Mouse (Mus musculus) neutrophil, adult 5-6 weeks (primary cell): Measurements from ENCODE around the gene Slc38a10. TPM values are rescaled to one million over a fixed set of nuclear protein-coding genes. Genes with fewer than 3 reads are reported as not detected.

Experiments used
- ATAC-seq: fragments of 151-379, 151-347 bp; 2 replicates; pipeline ENCODE4 v1.8.0; 2017; ENCODE audit warnings: mild to moderate bottlenecking, moderate TSS enrichment; ENCODE audit not compliant: insufficient number of reproducible peaks, poor library complexity, low FRiP score, severe bottlenecking; ENCODE audit errors: extremely low read depth
- total RNA-seq: library from RNA; stranded (forward); fragments of 200-1000 nt; gene quantifications from 2 replicates; pipeline ENCODE4 v1.2.3, GENCODE M21; 2017

Slc38a10 gene
- total RNA-seq, 1 experiment from 2014 or later: 49.0 TPM

DNA sequence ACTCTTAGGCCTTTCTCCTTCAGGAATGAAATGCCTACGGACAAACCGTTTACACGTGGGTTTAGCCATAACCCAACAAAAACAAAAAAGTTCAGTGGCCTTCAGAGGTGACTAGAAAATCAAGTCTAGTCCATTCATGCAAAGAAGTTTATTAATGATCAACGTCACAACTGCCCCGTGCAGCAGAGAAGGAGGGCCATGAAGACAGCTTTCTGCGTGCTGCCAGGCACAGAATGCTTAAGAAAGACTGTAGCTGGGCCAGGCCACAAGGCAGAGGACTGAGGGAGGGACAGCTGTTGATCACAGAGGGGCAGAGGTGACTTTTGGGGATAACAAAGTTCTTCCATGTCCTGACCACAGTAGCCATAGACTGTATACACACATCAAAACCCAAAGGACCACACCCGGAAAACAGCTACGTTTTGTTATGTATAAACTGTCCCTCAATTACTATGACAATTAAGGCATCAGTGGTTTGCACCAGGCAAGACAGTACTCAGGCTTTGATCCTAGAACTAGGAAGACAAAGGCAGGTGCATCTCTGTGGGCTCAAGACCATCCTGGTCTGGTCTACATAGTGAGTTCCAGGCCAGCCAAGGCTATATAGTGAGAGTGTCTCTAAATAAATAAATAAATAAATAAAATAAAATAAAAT, 2.8 kb downstream of the Slc38a10 start:
- ATAC-seq: no peak

DNA sequence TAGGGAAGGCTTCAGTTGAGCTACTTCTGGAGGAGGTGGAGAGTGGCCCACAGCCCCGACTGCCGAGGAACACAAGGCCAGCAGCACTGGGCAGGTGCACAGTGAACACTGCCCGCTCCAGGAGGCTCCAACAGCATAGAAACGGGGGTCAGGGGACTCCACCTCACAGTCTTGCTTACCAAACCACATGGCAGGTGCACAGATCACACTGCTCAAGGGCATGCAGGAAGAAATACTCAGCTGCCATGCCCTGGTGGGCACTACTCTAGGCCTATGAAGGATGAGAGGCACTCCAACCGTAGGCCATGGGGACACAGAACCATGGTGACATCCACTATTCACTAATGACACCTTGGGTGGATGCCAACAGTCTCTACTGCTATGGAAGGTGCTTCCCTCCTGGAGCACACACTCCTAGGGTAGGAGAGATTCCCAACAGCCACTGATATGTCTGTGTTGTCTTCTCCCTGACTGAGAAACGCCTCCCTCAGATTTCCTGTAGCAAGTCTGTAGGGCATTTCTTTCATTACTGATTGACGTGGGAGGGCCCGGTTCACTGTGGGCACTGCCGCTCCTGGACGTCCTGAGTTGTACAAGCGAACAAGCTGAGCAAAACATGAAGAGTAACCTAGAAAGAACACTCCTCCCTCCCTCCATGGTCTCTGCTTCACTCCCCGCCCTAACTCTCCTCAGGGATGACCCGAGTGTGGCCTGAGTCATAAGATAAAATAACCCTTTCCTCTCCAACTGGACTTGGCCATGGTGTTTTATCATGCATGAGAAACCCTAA, 7.2 kb downstream of the Slc38a10 start:
- no peak for ATAC-seq

DNA sequence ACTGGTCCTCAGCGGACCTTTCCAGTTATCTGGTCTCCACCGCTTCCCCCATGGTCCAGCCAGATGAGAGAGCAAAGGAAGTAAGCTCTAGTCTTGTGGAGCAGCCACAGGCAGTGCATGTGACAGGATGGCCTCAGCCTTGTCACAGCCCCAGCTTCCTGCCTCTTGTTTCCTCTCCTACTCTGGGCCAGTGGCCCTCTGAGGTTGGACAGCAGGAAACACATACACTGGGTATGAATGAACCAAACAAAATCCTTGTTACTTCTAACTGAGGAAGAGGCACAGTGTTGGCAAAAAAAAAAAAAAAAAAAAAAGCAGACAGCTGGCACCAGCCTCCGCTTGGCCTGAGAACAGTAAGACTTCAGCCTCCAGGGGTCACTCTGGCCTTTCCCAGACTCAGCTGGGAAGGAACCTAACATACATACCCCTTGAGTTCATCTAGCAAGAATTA, 8.5 kb downstream of the Slc38a10 start:
- no peak for ATAC-seq

DNA sequence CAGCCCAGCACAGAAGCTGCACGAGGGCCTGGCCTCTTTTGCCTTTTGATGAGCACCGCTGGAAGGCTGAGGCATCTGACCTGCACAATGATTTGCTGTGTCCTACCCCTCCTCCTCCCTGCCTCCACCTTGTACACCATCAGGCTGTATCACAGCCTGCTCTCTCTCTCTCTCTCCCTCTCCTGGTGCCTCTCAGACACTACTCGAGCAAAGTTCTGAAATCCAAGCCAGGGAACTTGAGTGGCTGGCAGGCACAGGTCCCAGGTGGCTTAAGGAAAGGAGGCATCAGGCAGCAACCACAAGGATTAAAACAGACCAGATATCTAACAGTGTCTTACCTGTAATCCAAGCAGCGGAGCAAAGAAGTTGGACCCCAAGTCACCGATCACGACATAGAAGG, 10.9 kb downstream of the Slc38a10 start:
- no peak for ATAC-seq

DNA sequence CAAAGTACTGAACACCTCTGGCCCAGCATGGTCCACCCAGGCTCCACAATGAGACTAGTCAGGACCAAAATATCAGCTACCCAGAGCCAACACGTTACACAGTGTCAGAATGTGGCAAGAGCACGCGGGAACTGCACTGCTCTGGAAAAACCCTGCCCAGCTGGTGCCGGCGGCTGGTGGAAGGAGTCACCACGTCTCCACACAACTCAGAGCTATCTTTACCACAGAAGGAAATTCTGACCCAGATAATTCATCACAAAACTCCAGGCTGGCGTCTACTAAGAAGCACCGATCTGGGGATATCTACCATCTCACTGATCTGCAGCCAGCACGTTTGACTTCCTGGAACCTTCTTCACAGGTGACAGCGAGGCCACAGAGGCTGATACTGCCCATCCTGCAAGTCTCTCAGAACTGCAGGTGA, 11.8 kb downstream of the Slc38a10 start:
- no peak for ATAC-seq

DNA sequence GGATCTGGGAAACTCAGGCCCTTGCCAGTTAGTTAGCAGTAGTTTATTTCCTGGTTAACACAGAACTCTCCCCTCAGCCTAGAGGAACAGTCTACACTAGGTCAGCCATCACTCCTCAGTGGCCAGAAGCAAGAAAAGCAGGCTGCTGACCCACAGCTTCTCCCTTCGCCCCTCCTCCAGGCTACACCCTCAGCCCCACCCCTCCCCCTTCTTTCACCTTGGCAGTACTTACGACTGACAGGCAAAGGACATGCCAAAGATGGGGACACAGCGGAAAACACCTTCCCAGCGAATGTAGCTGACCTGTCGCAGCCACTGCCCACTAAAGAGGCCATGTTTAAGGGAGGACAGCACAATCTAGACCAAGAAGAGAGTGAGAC, 13.5 kb downstream of the Slc38a10 start:
- ATAC-seq: no peak

DNA sequence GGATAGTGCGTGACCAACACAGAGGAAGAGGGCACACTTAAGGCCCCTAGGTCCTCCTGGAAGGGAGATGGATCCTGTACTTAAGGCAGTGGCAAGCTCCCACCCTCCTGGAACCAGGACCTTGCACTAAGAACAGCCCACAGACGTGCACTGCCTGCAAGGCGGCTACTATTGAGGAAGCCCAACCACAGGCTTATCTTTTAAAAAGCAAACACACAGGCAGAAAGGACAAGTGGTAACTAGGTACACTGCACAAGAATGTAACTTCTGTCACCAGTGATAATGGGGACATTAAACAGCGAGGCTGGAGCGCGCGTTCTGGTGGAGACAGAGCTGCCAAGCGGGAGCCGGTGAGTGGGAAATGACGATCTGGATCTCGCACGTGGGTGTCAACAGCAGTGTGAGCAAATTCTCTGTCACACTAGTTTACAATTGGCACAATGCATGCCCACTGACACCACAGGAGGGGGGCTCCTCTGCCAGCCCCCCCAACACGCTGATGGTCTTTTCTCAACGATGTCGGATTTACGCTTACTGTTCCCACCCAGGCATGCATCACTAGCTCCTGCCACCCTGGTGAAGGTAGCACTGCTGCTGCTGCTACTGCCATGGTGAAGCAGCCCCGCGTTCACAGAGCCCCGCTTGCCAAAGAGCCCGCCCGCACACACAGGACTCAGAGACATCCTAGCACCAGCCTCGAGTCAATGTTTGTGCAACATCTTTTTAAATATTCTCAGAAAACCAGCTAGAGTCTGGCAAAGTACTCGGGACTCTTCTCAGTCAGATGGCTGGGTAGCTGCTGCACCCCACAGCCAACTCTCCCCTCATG, 14.1 kb downstream of the Slc38a10 start:
- no peak for ATAC-seq

DNA sequence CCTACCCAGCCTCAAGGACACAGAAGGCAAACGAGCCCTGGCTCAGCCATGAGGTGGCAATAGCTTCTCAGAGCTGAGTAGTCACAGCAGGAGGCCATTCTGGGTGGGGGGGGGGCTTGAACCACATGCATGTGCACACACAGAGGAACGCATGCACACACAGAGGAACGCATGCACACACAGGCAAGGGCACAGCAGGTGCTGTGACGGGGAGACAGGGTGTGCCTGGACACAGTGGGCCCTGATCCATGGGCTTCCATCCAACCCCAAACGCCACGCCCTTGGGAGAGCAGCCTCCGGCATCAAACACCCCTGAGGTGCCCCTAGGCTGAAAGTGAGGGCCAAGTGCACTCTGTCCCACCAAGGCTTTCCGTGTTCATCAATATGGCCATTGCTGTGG, 15.0 kb downstream of the Slc38a10 start:
- no peak for ATAC-seq

DNA sequence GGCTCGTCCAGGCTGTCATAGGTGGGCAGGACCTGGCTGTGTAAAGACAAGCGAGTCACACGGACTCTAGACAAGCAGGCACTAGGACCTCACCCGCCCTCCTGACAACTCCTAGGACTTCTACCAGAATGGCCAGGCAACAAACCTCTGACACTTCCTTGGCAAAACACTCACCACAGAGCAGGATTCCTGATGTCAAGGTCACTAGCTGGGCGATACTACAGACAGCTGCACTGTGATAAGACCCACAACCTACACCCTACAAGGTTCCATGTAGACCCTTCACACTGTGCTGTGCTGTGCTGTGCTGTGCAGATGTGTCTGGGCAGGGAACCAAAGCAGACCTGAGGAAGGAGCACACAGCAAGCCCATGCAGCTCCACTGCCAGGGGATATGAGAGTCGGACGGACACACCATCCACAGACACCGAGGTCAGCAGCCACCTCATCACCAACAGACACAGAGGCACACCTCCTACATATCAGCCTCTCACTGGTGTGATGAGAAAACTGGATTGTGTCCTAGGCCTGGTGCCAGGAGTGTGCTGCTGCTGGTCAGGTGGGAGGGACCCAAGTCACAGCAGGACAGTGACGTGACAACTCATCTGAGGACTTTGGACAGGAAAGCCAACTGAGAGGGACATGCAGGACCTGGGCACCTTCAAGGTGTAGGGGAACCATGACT, 16.2 kb downstream of the Slc38a10 start:
- ATAC-seq: no peak

DNA sequence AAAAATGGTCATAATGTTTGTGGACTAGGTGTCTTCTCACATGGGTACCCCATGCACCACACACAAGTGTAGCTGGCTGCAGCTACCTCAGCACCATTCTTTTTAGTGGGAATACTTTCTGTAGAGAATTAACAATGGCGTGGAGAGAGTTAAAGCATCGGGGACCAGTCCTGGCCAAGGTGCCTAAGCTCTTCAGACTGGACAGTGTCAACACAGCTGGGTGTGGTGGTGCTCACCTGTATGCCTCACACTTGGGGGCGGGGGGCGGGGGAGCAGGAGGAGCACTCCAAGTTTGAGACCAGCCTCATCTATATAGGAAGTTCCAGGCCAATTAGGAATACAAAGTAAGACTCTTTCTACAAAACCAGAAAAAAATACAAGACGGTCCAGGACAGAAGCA, 17.0 kb downstream of the Slc38a10 start:
- ATAC-seq: no peak

DNA sequence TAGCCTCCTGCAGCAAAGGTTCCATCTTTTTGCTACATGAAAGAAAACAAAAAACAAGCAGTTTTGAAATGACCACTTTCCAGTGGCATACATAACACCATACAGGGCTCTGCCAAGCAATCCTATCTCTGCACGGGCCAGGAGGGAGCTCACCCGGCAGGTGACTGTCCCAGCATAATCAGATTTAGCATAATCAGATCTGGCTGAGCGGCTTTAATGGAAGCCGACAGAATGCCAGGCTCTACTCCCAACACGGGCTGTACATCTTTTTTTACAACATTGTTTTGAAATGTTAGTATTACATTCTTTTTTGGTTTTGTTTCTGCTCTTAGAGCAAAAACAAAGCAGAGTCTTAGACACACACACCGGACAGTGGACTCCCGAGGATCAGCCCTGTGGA, 21.9 kb downstream of the Slc38a10 start:
- ATAC-seq: no peak

DNA sequence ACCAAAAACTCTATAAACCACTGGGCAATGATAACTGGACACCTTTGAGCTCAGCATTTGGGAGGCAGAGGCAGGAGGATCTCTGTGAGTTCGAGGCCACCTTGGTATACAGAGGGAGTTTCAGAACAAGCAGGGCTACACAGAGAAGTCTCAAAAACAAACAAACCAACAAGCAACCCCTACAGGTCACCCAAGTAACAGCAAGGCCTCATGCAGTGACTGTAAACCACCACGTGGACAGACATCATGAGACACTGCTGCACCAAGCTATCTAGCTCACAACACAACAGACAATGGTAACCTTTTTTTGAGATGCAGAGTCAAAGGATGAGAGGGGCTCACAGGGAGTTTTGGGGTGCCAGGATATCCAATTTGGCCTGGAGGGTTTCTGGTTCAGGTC, 24.3 kb downstream of the Slc38a10 start:
- ATAC-seq: no peak

DNA sequence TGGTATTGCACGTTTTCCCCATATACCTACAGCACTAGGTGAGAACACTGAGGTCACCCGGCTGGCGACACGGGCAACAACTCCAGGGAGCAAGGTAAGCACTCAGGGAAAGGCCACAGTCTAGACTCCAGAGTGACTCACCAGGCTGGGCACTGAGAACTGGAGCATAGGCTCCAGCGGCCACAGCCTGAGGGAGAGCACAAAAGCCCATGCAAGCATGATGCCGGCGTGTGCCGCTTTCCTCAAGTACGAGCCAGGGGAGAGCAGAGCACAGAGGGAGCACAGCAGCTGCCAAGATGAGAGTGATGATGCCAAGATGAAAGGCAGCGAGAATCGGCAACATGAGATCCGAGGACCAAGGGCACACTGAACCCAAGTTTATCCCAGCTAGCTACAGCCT, 29.0 kb downstream of the Slc38a10 start:
- ATAC-seq: no peak

DNA sequence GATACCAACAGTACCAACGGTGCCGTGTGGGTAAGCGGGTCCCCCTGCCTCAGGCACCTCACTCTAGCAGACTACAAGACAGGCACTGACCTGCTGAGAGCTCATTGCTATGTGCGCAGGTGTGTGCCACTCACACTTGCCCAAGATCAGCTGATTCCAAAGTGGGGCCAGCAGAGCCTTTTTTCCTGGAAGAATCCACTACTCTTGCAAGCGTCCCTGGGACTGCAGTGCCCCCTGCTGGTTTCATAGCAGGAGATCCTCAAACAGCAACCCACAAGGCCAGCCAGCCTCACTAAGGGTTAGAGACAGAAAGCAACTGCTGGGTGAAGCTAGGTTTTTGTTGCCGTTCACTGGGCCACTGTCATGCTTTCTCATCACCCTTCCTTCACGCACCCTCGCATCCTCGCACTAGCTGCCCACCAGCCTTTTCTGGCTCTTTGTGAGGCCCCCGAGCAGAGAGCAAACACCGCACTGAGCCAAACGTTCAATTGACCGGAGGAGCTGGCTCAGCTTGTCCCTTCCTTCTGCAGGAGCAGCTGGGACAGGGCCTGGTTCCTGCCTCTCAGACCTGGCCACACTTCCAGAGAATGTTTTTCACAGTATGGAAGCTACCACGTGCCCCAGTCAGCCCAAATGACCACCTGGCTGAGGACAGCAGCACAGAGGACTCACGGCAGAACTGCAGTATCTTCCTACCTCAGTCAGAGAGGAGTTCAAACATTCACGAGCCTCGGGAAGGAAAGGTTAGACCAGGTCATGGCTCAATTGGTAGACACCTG, 30.3 kb downstream of the Slc38a10 start:
- no peak for ATAC-seq

DNA sequence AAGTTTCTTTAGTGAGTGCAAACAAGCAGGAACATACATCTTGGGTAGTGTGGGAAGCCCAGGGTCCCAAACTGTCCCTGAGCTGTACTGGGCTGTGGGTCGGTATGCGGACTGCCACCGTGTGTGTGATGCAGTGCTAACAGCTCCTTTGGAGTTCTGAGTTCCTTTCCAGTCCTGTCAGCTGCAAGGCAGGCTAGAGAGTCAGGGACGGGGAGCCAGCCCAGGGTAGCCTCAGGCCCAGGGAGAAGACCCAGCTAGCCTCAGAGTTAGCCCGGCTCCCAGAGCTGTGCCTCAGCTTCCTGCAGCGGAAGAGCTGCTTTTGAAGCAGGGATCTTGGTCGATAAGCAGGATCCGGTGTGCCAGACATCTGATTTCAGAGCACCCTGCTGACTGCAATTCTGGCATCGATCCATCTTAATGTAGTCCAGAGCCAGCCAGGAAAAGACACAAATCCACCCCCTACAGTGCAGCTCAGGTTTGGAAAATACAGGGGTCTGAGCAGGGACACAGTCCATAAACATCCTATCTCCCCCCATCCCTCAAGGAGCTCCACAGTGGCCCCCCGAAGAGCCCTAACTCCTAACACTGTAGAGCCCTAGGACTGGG, 31.1 kb downstream of the Slc38a10 start:
- ATAC-seq: no peak

DNA sequence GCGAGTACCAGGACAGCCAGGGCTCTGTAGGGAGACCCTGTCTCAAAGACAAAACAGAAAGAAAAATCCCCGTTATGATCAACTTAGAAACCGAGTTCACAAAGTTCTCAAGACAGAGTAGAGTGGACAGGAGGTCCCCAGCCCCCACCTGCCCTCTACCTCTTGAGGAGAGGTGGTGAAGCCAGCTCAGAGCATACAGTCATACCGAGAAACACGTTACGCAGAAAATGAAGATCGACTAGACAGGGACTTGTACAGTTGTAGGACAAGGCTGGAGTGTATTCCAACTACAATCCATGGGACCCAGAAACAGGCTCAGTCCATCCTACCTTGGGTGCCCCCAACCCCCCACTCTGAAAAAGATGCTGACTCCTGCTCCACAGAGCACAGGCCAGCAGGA, 32.0 kb downstream of the Slc38a10 start:
- no peak for ATAC-seq

DNA sequence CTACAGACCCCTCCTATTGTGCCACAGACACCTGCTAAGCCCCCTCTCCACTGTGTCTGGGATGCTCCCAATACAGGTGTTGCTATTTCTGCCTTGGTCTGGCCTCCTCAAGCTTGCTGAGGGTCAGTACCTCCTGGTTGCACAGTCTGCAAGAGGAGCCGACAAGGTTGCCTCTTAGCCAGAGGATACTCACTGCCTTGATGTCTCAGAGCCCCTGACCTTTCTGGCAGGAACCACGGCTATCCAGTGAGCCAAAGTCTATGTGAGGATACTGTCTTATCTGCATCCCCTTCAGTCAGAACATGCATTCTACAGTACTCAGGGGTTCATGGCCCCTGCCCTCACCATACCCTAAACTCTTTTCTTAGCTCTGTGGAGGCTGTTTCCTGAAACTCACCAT, 33.5 kb downstream of the Slc38a10 start:
- no peak for ATAC-seq

DNA sequence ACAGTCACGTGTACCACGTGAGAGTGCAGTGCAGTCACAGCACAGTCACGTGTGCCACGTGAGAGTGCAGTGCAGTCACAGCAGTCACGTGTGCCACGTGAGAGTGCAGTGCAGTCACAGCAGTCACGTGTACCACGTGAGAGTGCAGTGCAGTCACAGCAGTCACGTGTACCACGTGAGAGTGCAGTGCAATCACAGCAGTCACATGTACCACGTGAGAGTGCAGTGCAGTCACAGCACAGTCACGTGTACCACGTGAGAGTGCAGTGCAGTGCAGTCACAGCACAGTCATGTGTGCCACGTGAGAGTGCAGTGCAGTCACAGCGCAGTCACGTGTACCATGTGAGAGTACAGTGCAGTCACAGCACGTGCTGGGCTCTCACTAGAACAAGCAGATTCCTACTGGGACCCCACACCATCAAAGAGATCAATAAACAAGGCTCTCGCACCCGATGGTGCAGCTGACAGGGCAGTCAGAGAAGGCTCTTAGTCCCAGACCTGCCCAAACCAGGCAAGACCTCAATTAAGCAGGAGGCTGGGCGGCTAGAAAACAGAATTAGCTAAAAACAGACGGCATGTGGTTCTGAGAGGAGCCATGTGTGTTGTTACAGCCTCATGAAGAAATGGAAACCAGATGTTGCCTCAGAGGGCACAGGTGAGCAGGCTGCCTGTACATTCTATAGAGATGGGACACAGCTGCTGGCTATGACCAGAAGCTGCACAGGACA, 36.5 kb downstream of the Slc38a10 start:
- ATAC-seq: no peak
